Mouse (Mus musculus): ENCODE data around the gene Slc16a3. TPM values are rescaled to one million over a fixed set of nuclear protein-coding genes. Genes with fewer than 3 reads are reported as not detected.

Slc16a3 gene
- polyA plus RNA-seq, 1 experiment, result 9.7 TPM

- Histone ChIP-seq H3K4me2 (ENCODE audit: low read depth) (no peak overlapping the region), H3ac (ENCODE audit: control insufficient read depth, insufficient read length) (no peak overlapping the region), H3K36me3 (ENCODE audit: control insufficient read depth, insufficient read depth) (peaks cover 26% of the 10 kb centered on the region), H3K4me3 (no peak overlapping the region), H3K27me3 (ENCODE audit: control insufficient read depth, insufficient read depth, insufficient read length) (no peaks in the 10 kb centered on the region), H3K79me2 (ENCODE audit: control insufficient read depth, insufficient read depth) (no peaks in the 10 kb centered on the region)
- TF ChIP-seq REST (IDR thresholded peaks at IDR 0.05; ENCODE audit: insufficient read depth, insufficient read length) (no peak), USF1 (IDR thresholded peaks at IDR 0.05; ENCODE audit: low read depth) (peak; percentile 12), MYOG (IDR thresholded peaks at IDR 0.05; ENCODE audit: control insufficient read depth in 1 of 3, insufficient read depth in 1 of 3, insufficient read length in 2 of 3, low read depth in 2 of 3) (no peak)
Measured at GRCm38 (mm10) chr11:120917756-120918155, 30.5 kb upstream of the Slc16a3 start.

- Histone ChIP-seq H3K36me3 (ENCODE audit: control insufficient read depth, insufficient read depth) (peaks cover 19% of the 10 kb centered on the region), H3K27me3 (ENCODE audit: control insufficient read depth, insufficient read depth, insufficient read length) (no peaks in the 10 kb centered on the region), H3ac (ENCODE audit: control insufficient read depth, insufficient read length) (no peak overlapping the region), H3K4me3 (no peak overlapping the region), H3K4me2 (ENCODE audit: low read depth) (no peak overlapping the region), H3K79me2 (ENCODE audit: control insufficient read depth, insufficient read depth) (no peaks in the 10 kb centered on the region)
- no peak for TF ChIP-seq POLR2A (IDR thresholded peaks at IDR 0.05; ENCODE audit: insufficient read length, low read depth)
- no peak for TF ChIP-seq E2F4 (IDR thresholded peaks at IDR 0.05; ENCODE audit: insufficient read depth)
- no peak for TF ChIP-seq MYOG (IDR thresholded peaks at IDR 0.05; ENCODE audit: control insufficient read depth in 1 of 3, insufficient read depth in 1 of 3, insufficient read length in 2 of 3, low read depth in 2 of 3)
- no peak for TF ChIP-seq TCF3 (IDR thresholded peaks at IDR 0.05; ENCODE audit: insufficient read length, low read depth)
- no peak for TF ChIP-seq REST (IDR thresholded peaks at IDR 0.05; ENCODE audit: insufficient read depth, insufficient read length)
- no peak for TF ChIP-seq CEBPB (IDR thresholded peaks at IDR 0.05; ENCODE audit: insufficient read depth, poor library complexity, severe bottlenecking)
- no peak for TF ChIP-seq POLR2AphosphoS2 (IDR thresholded peaks at IDR 0.05; ENCODE audit: insufficient read length, low read depth)
- no peak for TF ChIP-seq USF1 (IDR thresholded peaks at IDR 0.05; ENCODE audit: low read depth)
- TF ChIP-seq SRF (IDR thresholded peaks at IDR 0.05; ENCODE audit: control insufficient read depth, insufficient read length, low read depth), result no peak
- TF ChIP-seq TCF12 (IDR thresholded peaks at IDR 0.05; ENCODE audit: insufficient read depth, poor library complexity, severe bottlenecking), result no peak
- TF ChIP-seq MAX (IDR thresholded peaks at IDR 0.05; ENCODE audit: low read depth), result no peak
- no peak for TF ChIP-seq MYOD1 (IDR thresholded peaks at IDR 0.05; ENCODE audit: control insufficient read depth in 1 of 3, insufficient read length in 2 of 3, low read depth in 2 of 3)
Measured at GRCm38 (mm10) chr11:120922528-120922927, 25.8 kb upstream of the Slc16a3 start.

GRCm38 (mm10) chr11:120928468-120928867 is 19.8 kb upstream of the Slc16a3 start:
- no peaks in the 10 kb centered on the region for H3K36me3 ChIP-seq (ENCODE audit: control insufficient read depth, insufficient read depth)
- H3K4me3 ChIP-seq, result no peak overlapping the region
- no peak overlapping the region for H3ac ChIP-seq (ENCODE audit: control insufficient read depth, insufficient read length)
- H3K79me2 ChIP-seq (ENCODE audit: control insufficient read depth, insufficient read depth), result no peaks in the 10 kb centered on the region
- TF ChIP-seq MYOG (IDR thresholded peaks at IDR 0.05; ENCODE audit: control insufficient read depth in 1 of 3, insufficient read depth in 1 of 3, insufficient read length in 2 of 3, low read depth in 2 of 3), result no peak
- TF ChIP-seq E2F4 (IDR thresholded peaks at IDR 0.05; ENCODE audit: insufficient read depth), result no peak
- no peak for TF ChIP-seq POLR2AphosphoS2 (IDR thresholded peaks at IDR 0.05; ENCODE audit: insufficient read length, low read depth)
- no peak for TF ChIP-seq CEBPB (IDR thresholded peaks at IDR 0.05; ENCODE audit: insufficient read depth, poor library complexity, severe bottlenecking)
- no peak for TF ChIP-seq SRF (IDR thresholded peaks at IDR 0.05; ENCODE audit: control insufficient read depth, insufficient read length, low read depth)
- no peak for TF ChIP-seq TCF12 (IDR thresholded peaks at IDR 0.05; ENCODE audit: insufficient read depth, poor library complexity, severe bottlenecking)
- no peak for TF ChIP-seq POLR2A (IDR thresholded peaks at IDR 0.05; ENCODE audit: insufficient read length, low read depth)
- TF ChIP-seq USF1 (IDR thresholded peaks at IDR 0.05; ENCODE audit: low read depth), result no peak
- no peak for TF ChIP-seq TCF3 (IDR thresholded peaks at IDR 0.05; ENCODE audit: insufficient read length, low read depth)
- TF ChIP-seq MAX (IDR thresholded peaks at IDR 0.05; ENCODE audit: low read depth), result no peak
- no peak for TF ChIP-seq MYOD1 (IDR thresholded peaks at IDR 0.05; ENCODE audit: control insufficient read depth in 1 of 3, insufficient read length in 2 of 3, low read depth in 2 of 3)
- H3K27me3 ChIP-seq (ENCODE audit: control insufficient read depth, insufficient read depth, insufficient read length), result no peaks in the 10 kb centered on the region
- H3K4me2 ChIP-seq (ENCODE audit: low read depth), result no peak overlapping the region

GRCm38 (mm10) chr11:120931479-120931878 is 16.8 kb upstream of the Slc16a3 start:
- no peak for TF ChIP-seq SRF (IDR thresholded peaks at IDR 0.05; ENCODE audit: control insufficient read depth, insufficient read length, low read depth)
- Histone ChIP-seq H3ac (ENCODE audit: control insufficient read depth, insufficient read length) (no peak overlapping the region), H3K36me3 (ENCODE audit: control insufficient read depth, insufficient read depth) (no peaks in the 10 kb centered on the region), H3K79me2 (ENCODE audit: control insufficient read depth, insufficient read depth) (no peaks in the 10 kb centered on the region), H3K27me3 (ENCODE audit: control insufficient read depth, insufficient read depth, insufficient read length) (no peaks in the 10 kb centered on the region), H3K4me3 (peak overlapping the region; percentile 42), H3K4me2 (ENCODE audit: low read depth) (peak overlapping the region; percentile 79)

- Histone ChIP-seq H3K4me3 (peak within 1 kb of the TSS; percentile 42), H3ac (ENCODE audit: control insufficient read depth, insufficient read length) (peak within 1 kb of the TSS; percentile 1), H3K27me3 (ENCODE audit: control insufficient read depth, insufficient read depth, insufficient read length) (no peaks in the 10 kb centered on the region), H3K79me2 (ENCODE audit: control insufficient read depth, insufficient read depth) (no peaks in the 10 kb centered on the region), H3K36me3 (ENCODE audit: control insufficient read depth, insufficient read depth) (no peaks in the 10 kb centered on the region), H3K4me2 (ENCODE audit: low read depth) (peak within 1 kb of the TSS; percentile 79)
- TF ChIP-seq E2F4 (IDR thresholded peaks at IDR 0.05; ENCODE audit: insufficient read depth), result peak; percentile 46
- no peak for TF ChIP-seq MAX (IDR thresholded peaks at IDR 0.05; ENCODE audit: low read depth)
- TF ChIP-seq MYOD1 (IDR thresholded peaks at IDR 0.05; ENCODE audit: control insufficient read depth in 1 of 3, insufficient read length in 2 of 3, low read depth in 2 of 3), result peak in 1 of 3 experiments; percentile 15
- TF ChIP-seq USF1 (IDR thresholded peaks at IDR 0.05; ENCODE audit: low read depth), result peak; percentile 14
- no peak for TF ChIP-seq TCF3 (IDR thresholded peaks at IDR 0.05; ENCODE audit: insufficient read length, low read depth)
- TF ChIP-seq SRF (IDR thresholded peaks at IDR 0.05; ENCODE audit: control insufficient read depth, insufficient read length, low read depth), result peak; percentile 61
- peak in 1 of 3 experiments; percentile 60 for TF ChIP-seq MYOG (IDR thresholded peaks at IDR 0.05; ENCODE audit: control insufficient read depth in 1 of 3, insufficient read depth in 1 of 3, insufficient read length in 2 of 3, low read depth in 2 of 3)
- no peak for TF ChIP-seq REST (IDR thresholded peaks at IDR 0.05; ENCODE audit: insufficient read depth, insufficient read length)
Measured at GRCm38 (mm10) chr11:120932564-120933398, 15.5 kb upstream of the Slc16a3 start, which contains the start of gene Ccdc57. Ccdc57 (minus strand) TSS chr11:120932872.
